Mouse (Mus musculus) adrenal gland, adult 18-20 months (tissue): ENCODE measurements around the gene Svs5. TPM values are rescaled to one million over a fixed set of nuclear protein-coding genes. Genes with fewer than 3 reads are reported as not detected.

Source experiments
- DNase-seq, 2 experiments: peaks; one replicate each; pipeline ENCODE4 v3.0.0; 2021 to 2022; ENCODE audit warnings: low spot score in 2 of 2
- microRNA-seq, 2 experiments: library from miRNA; unstranded; fragments of <30 nt; microRNA quantifications; one replicate each; pipeline ENCODE4 v1.2.0; 2021; ENCODE audit warnings: borderline number of aligned reads in 2 of 2
- total RNA-seq, 2 experiments: library from RNA; stranded (reverse); gene quantifications; 1 replicate in 1 of 2; 2 replicates in 1 of 2; pipeline ENCODE4 v1.2.3; 2021

The Svs5 gene
- total RNA-seq, 2 experiments from 2014 or later, result 1.6 to 3.7 TPM

GRCm38 (mm10) chr2:164377478-164378426 lies 45.2 kb downstream of the Svs5 start:
- no peak for DNase-seq

DNA sequence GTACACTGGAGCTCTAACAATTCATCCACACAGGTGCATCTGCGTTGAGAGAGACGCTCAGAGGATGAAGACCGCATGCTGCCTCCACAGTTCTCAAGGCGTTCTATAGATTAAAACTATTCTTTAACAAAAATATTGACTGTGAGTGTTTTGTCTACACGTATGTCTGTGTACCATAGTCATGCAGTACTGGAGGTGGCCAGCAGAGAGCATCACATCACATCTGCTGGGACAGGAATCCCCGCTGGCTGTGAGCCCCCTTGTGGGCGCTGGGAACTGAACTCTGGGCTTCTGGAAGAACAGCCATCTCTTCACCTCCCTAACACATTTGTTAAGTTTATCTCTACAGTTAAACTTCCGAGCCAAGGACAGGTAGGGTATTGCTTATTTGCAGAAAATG lies 49.2 kb downstream of the Svs5 start:
- DNase-seq, result no peak

- no peak for DNase-seq
Observed at GRCm38 (mm10) chr2:164382971-164383370, 50.4 kb downstream of the Svs5 start.

Small RNAs within 50 kb of the gene (microRNA-seq; reads per million reads assigned to microRNA genes)
- 0 reads per million in 2 experiments for gene Mir7678

Other genes with a start within 250 kb of the Svs5 start
- gene Kcns1, start 161.6 kb upstream of the Svs5 start, total RNA-seq, result not detected
- gene Wfdc5, start 150.0 kb upstream of the Svs5 start, total RNA-seq, result not detected
- under 1 TPM in 1 of 2 experiments, not detected in 1; 0.83 TPM for gene Wfdc12, start 142.1 kb upstream of the Svs5 start, total RNA-seq
- not detected for gene Wfdc15a, start 132.6 kb upstream of the Svs5 start, total RNA-seq
- gene Wfdc15b, start 111.1 kb upstream of the Svs5 start, total RNA-seq, result not detected
- gene Svs2, start 94.3 kb upstream of the Svs5 start, total RNA-seq, result not detected
- not detected for gene Svs3b, start 76.1 kb upstream of the Svs5 start, total RNA-seq
- gene Svs4, start 54.3 kb upstream of the Svs5 start, total RNA-seq, result not detected
- gene Svs3a, start 43.5 kb upstream of the Svs5 start, total RNA-seq, result not detected
- gene Svs6, start 16.0 kb upstream of the Svs5 start, total RNA-seq, result not detected
- 10 to 100 TPM; 21.8 to 45.7 TPM for gene Slpi, start 56.4 kb downstream of the Svs5 start, total RNA-seq
- gene Rbpjl, start 70.4 kb downstream of the Svs5 start, total RNA-seq, result not detected
- 1 to 10 TPM in 1 of 2 experiments, under 1 TPM in 1; 0.76 to 1.7 TPM for gene Matn4, start 72.4 kb downstream of the Svs5 start, total RNA-seq
- 100 to 1,000 TPM; 133 to 150 TPM for gene Sdc4, start 111.1 kb downstream of the Svs5 start, total RNA-seq
- gene Sys1, start 124.2 kb downstream of the Svs5 start, total RNA-seq, result 10 to 100 TPM; 28.7 to 33.3 TPM
- gene Gm20458, start 128.2 kb downstream of the Svs5 start, total RNA-seq, result 1 to 10 TPM in 1 of 2 experiments, not detected in 1; 5.7 TPM
- not detected for gene Trp53tg5, start 141.0 kb downstream of the Svs5 start, total RNA-seq
- gene Dbndd2, start 153.4 kb downstream of the Svs5 start, total RNA-seq, result 10 to 100 TPM in 1 of 2 experiments, 1 to 10 TPM in 1; 7.6 to 20.9 TPM
- 10 to 100 TPM; 63.3 to 93.6 TPM for gene Pigt, start 164.8 kb downstream of the Svs5 start, total RNA-seq
- under 1 TPM in 1 of 2 experiments, not detected in 1; 0.74 TPM for gene Wfdc2, start 229.7 kb downstream of the Svs5 start, total RNA-seq
- gene Spint3, start 240.7 kb downstream of the Svs5 start, total RNA-seq, result not detected